Mouse (Mus musculus) gastrocnemius, adult 8-10 months (tissue): ENCODE data around the gene Zbtb40. TPM values are rescaled to one million over a fixed set of nuclear protein-coding genes. Genes with fewer than 3 reads are reported as not detected.

ENCODE experiments used
- DNase-seq, 2 experiments: peaks; one replicate each; pipeline ENCODE4 v3.0.0; 2022; ENCODE audit warnings: low spot score in 2 of 2
- total RNA-seq, 4 experiments: library from RNA; stranded (reverse); gene quantifications; 2 replicates each; pipeline ENCODE4 v1.2.4; 2022

The Zbtb40 gene
- total RNA-seq, 4 experiments from 2014 or later, result 6.7 to 10.3 (median 8.5) TPM

DNA sequence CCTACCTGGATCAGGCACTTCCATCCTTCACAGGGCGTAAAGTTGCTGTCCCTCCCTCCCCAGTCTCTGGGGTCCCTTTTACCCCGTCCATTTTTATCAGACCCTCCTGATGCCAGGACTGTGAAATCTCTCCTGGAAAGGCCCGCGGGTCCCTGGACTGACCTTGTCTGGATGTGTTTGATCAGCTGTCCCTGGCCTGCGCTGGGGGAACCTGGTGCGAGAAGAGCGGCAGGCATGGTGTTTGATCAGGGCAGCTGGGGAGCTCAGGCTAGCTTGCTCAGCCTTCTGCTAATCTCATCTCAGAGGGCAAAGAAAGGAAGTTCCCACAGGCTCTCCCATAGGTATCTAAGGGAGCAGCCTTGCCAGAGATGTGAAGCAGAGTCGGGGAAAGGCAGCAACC lies 71.4 kb downstream of the Zbtb40 start:
- no peak for DNase-seq

DNA sequence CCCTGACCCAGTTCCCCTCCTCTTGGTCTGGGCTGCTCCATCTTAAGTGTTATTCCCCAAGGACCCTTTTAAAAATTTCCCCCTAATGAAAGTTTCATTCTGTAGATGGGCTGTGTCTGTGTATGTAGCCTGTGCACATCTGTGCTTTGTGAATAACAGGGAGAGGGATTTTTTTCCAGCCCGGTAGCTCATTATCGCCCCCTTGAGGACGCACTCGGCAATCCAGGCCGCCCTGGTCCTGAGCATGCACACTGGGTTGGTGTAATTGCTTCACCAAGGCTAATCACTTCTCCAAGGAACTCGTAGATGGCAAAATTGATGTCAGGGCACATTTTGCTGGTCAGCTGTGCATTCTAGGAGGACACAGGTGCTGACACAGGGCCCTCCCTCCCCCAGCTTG lies 77.7 kb downstream of the Zbtb40 start:
- no peak for DNase-seq

DNA sequence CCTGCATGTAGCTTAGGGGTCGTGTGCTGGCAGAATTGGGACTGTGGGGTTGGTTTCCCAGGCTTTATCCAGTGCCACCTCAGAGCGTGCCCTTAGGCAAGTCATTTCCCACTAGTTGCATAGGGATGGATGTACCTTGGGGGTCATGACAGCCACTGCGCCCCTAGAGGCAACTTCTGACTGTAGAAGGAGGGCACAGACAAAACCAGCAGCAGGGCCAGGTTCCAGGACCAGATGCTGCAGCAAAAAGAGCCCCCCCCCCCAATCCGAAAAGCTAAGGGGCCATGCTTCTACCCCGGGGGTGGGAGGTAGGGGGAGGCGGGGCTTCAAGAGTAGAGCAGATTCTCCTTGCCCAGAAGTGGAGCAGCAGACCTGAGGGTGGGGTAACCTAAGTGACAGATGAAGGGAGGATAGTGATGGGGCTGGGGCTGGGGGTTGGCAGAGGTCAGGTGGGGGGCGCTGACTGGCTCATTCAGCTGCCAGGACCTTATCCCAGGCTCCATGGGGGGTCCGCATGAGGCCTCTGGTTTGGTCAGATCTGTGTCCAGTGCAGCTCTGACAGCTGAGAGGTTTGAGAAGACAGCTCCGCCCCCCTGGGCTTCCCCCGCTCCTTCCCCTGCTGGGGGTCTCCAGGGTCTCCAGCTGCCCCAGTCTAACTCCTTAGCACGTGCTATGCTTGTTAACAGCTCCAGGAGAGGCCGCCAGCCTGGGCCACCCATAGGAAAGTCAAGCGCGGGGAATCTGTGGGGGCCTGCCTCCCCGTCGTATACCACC lies 78.9 kb downstream of the Zbtb40 start:
- DNase-seq, result no peak

DNA sequence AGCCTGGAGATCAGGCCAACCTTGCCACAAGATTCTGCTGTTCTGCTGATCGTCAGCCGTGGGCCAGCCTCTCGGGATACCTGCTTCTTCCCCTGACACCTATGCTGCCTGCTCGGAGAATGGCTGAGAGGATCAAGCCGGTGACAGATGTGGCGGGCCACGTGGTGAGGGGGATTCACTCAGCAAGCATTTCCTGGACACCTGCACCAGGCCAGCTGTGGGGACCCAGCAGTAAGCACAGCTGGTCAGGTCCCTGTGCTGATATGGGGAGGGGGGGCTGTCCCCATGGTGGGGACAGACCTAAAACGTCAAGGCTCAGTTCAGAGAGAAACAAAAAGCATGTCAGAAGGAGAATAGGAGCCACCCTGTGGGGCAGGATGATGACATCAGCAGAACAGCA lies 79.5 kb downstream of the Zbtb40 start:
- no peak for DNase-seq

DNA sequence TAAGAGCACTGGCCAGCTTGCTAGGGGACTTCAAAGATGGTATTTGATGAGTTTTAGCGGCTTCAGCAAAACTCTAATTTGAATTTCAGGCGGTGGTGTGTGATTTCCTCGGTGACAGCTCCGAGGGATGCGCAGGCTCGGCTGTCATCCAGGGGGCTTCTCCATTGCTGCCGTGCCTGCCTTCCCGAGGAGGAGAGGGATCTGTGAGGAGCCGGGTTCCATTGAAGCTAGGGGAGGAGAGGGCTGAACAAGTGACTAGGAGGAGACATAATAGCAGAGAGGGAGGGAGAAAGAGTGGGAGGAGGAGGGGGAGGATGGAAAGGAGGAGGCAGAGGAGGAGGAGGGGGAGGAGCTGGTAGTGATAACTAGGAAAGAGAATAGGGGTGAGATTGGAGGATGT lies 81.1 kb downstream of the Zbtb40 start:
- no peak for DNase-seq

DNA sequence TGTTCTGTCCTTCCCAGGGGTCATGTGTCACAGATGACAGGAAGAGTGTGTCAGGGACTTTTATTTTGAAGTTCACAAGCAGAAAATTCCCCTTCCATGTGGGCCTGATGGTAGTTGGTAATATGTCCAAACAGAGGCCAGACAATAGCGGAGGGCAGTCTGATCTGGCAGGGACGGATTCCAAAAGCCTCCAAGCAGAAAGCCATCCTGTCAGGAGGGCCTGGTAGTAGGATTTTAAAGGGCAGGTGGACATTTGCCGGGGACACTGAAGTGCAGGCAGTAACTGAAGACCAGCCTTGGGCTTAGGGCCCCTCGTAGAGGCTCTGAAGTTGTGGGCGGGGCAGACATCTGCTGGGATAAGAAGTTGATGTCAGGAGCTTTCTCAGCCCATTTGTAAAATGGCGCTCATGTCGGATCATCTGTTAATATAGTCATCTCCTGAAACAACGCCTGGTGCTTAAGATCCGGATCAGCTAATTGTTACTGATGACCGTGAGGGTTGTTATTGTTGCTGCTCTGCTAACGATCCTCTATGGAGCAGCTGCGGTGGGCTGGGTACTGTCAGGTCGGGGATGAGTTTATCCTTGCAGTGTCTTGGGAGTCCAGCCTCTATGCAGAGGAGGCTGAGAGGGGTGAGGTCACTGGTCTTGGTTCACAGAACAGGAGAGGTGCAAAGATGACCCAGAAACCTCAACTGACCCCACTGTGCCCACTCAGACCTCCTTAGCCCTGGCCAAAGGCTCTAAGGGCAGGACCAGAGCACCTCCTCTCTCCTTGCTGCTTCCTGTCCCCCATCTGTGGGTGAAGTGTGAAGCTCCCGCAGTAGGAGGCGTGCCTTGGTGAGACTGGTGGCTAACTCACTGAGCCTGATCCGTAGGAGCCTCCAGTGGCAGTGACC lies 81.9 kb downstream of the Zbtb40 start:
- DNase-seq, result no peak

DNA sequence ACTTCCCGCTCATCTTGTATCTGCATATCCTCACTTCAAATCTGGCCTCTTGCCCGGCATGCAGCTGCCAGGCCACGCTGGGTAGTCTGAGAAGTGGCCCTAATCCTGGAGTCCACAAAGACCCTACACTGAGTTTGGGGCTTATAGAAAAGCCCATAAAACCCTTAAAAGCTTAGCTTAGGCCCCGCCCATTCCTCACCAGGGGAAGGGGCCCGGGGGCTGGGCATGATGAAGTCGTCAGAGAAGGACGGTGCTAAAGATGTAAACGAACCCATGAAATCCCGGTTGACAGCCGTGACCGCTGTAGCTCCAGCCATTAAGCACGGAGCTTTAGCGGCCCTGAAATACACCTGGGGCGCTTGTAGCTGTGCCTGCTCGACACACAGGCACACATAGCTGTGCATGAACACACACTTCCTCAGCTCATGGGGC lies 83.6 kb downstream of the Zbtb40 start:
- no peak for DNase-seq

DNA sequence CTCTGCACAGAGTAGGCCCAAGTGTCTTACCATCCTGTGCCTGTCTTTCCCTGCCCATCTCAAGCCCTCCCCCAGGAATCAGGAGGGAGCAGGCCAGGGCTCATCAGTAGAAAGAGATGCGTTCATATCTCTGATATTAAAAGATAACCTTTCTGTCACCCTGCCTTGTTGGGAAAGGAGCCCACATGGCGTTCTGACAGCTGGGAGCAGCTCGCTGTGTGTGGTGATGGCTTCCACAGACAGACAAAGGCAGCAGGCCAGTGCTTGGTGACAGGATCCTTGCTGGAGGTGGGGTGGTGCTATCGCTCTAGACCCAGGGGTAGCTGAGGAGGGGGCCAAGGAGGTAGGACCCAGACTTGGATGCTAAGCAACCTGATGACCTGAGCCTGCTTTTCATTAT lies 86.2 kb downstream of the Zbtb40 start:
- DNase-seq, result no peak

DNA sequence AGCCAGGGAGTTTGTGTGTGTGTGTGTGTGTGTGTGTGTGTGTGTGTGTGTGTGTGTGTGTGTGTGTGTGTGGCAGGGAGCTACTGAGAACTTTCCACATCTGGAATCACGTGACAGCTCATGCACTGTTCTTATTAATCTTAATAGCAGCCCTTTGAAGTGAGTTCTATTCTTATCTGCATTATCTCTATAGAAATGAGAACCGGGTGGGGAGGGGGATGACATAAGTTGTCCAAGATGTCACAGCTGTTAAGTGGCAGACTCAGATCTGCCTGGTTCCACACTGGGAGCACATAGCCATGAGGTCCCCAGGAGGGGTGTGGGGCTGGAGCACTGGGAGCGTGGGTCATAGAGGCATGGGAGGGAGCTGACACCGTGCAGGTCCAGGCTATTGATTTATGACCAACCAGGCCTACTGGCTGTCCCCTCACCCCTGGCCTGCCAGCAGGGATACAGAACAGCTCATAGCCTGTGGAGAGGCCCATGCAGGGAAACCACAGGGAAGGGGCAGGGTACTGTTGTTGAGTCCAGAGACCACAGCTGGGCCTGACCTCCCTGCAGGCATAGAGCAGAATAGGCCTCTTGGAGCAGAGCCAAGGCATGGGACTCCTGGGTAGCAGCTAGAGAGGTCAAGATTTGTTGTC lies 86.8 kb downstream of the Zbtb40 start:
- no peak for DNase-seq

DNA sequence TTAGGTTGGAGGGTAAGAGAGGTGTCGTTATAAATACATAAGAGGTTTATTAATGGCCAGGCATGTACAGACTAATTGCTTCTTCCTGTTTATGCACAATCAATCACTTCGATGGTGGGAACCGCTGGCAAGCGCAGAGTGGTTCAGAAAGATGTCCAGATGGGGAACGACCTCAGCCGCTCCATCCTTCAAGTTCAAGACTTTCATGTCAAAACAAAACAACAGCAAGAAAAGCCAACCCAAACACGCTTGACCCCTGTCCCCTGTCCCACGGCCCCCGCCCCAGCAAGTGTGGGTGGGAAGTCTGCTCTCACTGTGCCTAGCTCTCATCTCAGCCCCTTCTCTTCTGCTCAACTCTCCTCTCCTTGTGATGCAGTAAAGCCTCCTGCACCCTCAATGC lies 88.0 kb downstream of the Zbtb40 start:
- no peak for DNase-seq

DNA sequence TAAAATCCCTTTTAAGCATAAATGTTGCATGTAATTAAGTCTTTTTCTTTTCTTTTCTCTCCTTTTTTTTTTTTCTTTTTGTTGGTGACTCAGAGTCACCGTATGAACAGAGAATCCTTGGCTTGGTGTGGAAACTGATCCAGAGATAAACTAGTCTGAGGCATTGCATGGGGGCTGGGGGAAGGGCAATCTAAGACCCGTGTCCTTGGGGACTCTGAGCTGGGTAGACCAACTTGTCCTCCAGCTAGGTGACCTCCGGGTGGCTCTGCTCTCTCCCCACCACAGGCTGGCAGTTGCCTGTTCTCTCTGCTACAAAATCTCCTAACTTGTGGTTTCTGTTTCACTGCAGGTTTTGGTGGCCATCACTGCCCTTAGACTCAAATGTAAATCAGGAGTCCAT lies 88.5 kb downstream of the Zbtb40 start:
- no peak for DNase-seq

DNA sequence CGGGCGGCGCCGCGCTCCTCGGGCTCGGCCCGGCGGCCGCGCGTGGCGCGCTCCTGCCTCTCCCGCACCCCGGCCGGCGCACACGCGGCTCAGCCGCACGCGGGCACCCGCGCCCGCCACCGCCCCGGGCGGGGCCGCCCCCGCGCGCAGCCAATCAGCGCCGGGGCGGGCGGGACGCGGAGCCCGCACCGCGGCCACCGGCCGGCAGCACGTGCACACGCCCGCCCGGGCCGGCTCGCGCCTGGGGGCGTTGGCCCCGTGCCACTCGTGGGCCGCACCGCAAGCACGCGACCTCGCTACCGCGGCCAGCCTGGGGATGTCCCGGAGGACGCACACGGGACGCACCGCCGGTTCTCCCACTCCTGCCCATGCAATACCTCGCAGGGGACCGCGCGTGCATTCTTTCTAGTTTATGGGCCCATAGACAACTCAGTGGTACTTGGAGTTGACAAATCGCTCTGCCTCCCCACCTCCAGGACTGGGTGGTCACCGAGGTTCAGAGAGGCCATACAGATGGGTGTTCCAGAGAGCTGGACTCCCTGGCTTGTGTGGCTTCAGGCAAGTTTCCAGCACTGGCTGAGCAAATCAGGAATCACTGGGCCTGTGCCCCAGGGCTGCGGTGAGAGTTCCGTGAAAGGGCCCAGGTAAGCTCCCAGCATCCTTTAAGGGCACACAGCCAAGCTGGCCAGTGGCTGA lies 91.7 kb downstream of the Zbtb40 start, which contains the start of gene Epha8:
Epha8 (minus strand) TSS at position 66 of the 696 bp plus-strand sequence.
- no peak for DNase-seq

DNA sequence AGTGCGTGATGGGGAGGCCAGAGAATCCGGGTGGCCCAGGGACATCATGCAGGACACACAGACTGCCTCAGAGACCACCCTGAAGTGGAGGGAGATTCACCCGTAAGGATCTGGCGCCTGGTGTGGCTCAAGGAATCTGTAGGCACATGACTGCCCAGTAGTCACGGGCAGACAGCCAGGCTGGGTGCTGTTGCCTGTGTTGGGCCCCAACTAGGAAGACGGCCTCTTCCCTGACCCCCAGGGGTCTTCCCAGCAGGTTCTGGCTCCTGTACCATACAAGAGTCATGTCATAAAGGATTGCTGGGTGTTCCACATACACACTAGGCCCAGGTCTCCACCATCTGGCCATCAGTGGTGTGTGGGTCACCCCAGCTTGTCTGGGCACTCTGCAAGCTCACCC lies 94.0 kb downstream of the Zbtb40 start:
- DNase-seq, result no peak

DNA sequence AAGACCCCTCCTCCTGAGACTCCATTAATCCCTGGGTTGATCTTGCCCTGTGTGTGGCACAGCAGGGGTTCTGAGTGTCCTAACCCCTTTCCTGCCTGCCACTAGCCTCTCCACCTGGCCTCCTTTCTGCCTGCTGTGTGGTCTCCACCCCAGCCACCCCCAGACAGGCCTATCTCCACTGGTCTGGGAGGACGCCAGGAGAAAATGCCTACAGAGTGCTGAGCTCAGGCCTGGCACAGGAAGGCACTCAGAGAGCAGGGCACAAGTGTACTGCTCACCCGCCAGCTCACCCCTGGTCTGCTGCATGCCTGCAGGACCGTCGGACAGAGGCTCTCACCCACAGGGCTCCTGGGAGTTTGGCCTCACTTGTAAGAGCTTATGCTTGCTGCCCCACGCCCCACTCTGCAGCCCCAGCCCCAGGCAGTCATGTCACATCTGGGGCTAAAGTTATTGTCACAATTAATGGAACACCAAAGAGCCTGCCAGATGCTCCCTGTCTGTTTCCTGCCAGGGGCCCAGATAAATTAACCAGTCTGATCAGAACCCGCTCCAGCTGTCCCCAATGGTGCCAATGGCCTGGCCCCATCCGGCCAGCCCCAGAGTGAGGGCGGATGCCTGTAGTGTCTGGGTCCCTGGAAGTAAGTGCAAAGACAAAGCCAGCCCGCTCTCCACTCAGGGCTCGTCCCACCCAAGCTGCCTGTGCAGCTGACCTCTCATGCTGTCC lies 99.2 kb downstream of the Zbtb40 start:
- no peak for DNase-seq

DNA sequence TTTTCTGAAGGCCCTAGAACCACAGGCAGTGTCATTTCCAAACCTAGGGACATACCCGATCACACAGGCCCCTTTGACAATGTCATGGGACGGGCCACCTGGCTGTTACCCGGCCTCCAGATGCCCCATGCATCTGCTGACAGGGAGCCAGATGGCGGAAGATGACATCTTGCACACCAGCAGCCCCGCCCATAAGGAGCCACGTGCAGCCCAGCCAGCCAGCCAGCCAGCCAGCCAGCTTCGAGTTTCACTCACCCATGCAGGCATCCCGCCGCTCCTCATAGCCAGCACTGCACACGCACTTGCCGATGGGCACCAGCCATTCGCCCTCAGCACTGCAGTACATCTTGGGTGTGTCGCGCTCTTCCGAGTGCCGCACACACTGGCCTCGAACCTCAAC lies 103.2 kb downstream of the Zbtb40 start:
- DNase-seq, result no peak

DNA sequence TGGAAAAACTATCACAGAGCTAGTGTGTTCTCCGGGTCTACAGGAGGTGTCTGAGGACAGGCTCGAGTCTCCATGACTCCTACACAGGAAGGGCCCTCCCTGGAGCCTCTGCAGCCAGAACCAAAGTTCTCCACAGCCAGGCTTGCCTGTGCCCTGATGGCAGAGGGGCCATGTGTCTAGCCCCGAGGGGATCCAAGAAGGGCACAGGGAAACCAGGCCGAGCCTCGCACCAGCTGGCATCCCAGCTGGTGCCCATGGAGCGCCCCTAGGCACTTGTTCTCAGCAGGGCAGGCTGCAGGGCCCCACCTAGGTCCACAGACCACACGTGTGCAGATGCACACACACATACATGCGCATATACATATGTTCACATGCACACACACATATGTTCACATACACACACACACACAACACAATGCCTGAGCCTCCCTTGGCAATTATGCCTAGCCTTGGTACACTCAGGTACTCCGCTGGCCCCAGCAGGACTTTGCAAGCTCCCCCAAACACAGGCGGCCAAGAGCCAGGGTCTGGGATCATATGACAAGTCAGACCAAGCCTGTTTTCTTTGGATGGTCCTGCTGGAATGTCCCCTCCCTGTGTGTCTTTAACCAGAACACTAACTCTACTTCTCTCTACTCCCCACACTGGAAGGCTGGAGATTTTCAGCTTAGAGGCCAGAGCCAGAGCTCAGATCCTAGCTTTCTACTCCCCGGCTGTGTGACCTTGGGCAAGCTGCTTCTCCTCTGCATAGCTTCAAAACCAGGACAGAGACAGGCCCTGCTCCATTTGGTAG lies 103.8 kb downstream of the Zbtb40 start:
- DNase-seq, result no peak

DNA sequence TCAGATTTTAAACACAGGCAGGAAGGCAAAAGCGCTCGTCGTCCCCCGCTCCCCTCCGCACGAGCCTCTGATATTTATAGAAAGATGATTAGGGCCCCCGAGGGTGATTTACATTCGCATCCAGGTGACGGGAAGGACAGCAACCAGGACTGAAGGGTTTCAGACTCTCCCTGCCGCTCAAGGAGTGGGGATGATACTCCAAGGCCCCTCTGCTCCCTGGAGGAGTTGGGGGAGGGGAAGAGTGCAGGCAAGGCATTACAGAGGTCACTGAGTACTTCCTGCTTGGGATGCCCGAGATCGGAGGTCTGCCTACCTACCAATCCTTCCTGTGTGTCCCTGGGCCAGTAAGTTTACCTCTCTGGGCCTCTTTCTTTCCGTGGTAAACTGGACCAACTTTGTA lies 105.4 kb downstream of the Zbtb40 start:
- DNase-seq, result no peak

DNA sequence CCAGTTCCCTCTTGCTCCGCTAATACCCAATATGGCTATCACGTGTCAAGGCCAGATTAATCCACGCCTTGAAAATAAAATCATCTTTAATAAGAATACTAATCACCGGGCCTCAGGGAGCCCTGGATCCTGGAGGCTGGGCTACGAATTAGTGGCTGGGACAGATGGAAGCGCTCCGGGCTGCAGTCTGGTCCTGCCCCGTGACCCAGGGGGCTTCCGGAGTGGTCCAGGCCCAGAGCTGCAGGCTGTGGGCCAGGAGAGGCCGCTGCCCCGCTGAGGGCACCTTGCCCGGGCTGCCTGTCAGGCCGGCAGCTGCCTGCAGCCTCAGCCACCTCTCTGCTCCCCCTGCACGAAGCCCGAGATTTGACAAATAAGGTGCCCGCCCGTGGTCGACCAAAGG lies 105.8 kb downstream of the Zbtb40 start:
- DNase-seq, result no peak

DNA sequence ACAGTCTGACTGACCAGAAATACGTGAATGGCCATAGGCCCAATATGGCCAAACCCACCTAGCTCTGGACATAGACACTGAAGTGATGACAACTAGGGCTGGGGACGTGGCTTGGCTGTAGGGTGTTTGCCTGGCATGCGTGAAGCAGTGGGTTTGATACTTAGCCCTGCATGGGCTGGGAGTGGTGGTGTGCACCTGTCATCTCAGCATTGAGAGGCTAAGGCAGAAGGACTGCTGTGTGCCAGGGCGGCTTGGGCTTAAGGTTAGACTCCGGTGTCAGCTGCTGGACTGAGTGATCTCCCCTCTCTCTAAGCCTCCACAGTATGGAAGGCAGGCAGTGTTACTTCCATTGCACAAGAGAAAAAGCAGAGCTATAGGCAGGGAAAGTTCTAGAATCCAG lies 110.7 kb downstream of the Zbtb40 start:
- DNase-seq, result no peak

DNA sequence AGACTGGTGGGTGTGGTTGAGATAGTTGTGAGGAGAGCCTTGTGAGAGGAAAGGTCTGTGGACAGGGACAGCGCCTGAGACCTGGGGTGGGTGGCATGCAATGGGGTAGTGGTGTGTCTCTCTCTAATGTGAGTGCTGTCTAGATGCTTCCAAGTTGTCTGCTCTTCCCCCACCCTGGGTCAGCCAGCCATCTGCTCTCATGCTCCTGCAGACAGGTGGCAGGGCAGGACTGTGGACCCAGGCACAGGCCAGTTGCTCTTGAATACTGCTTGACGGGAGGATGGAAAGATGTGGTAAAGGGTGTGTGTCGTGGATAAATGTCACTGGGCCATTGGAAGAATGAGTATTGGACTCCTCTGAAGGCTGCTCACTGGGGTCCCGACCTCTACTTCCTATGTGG lies 111.3 kb downstream of the Zbtb40 start:
- no peak for DNase-seq
